Mouse (Mus musculus) limb, embryonic 12.5 days (tissue): ENCODE results near the gene Plpp3. TPM values are rescaled to one million over a fixed set of nuclear protein-coding genes. Genes with fewer than 3 reads are reported as not detected.

Experiments used
- ATAC-seq: fragments of 200-750 bp; cut with Nextera tagmentation; 2 replicates; pipeline ENCODE4 v1.8.0; 2017; ENCODE audit warnings: low read depth, moderate TSS enrichment; ENCODE audit not compliant: insufficient number of reproducible peaks, insufficient read depth, low FRiP score, low TSS enrichment
- H3K27ac ChIP-seq: fragments of 300-500 bp; sonication (generic); 2 replicates; pipeline ENCODE4 v1.5.1; 2016; ENCODE audit warnings: mild to moderate bottlenecking, moderate library complexity
- H3K27me3 ChIP-seq: fragments of 300-500 bp; sonication (generic); 2 replicates; pipeline ENCODE4 v1.6.1; 2016; ENCODE audit warnings: mild to moderate bottlenecking, moderate library complexity
- H3K36me3 ChIP-seq: fragments of 300-500 bp; sonication (generic); 2 replicates; pipeline ENCODE4 v1.6.1; 2016; ENCODE audit warnings: mild to moderate bottlenecking, moderate library complexity
- H3K4me1 ChIP-seq: fragments of 300-500 bp; sonication (generic); replicated peaks from 2 replicates; pipeline ENCODE4 v1.6.1; 2016
- H3K4me2 ChIP-seq: fragments of 300-500 bp; sonication (generic); 2 replicates; pipeline ENCODE4 v1.6.1; 2016; ENCODE audit warnings: mild to moderate bottlenecking, moderate library complexity
- H3K4me3 ChIP-seq: fragments of 300-500 bp; sonication (generic); replicated peaks from 2 replicates; pipeline ENCODE4 v1.5.1; 2016; ENCODE audit warnings: mild to moderate bottlenecking
- H3K9ac ChIP-seq: fragments of 300-500 bp; sonication (generic); replicated peaks from 2 replicates; pipeline ENCODE4 v1.6.1; 2016; ENCODE audit warnings: mild to moderate bottlenecking, moderate library complexity
- H3K9me3 ChIP-seq: fragments of 300-500 bp; sonication (generic); 2 replicates; pipeline ENCODE4 v1.6.1; 2016; ENCODE audit warnings: mild to moderate bottlenecking, moderate library complexity
- WGBS: fragments of 180-500 bp; shearing (Covaris S2); methylation state at CpG from one replicate; pipeline ENCODE4 v1.1.7; 2016; 5-methylcytosine and 5-hydroxymethylcytosine counted together
- polyA plus RNA-seq: library from polyadenylated mRNA; unstranded; fragments of >200 nt; fragmentation: Nextera tagmentation; extraction: Ambion mirVana; gene quantifications from 2 replicates; pipeline ENCODE4 v1.2.1, GENCODE M21; 2016

Gene Plpp3
- polyA plus RNA-seq, 1 experiment from 2014 or later: 96.0 TPM

GRCm38 (mm10) chr4:105220849-105221248 is 63.7 kb downstream of the Plpp3 start:
- H3K4me1 ChIP-seq: no peaks in the 10 kb centered on the region
- WGBS: 92% methylated on average over 3 of the region's 3 CpGs
- H3K36me3 ChIP-seq: peaks cover 91% of the 10 kb centered on the region

GRCm38 (mm10) chr4:105221256-105221840 is 64.2 kb downstream of the Plpp3 start:
- ATAC-seq: no peak
- no peak overlapping the region for H3K9ac ChIP-seq
- H3K4me3 ChIP-seq: no peak overlapping the region
- 77% methylated on average over 11 of the region's 11 CpGs for WGBS
- H3K9me3 ChIP-seq: no peaks in the 10 kb centered on the region
- no peak overlapping the region for H3K4me2 ChIP-seq
- no peak overlapping the region; the same call in 1 of the 2 replicates for H3K27ac ChIP-seq
- no peaks in the 10 kb centered on the region for H3K4me1 ChIP-seq
- H3K36me3 ChIP-seq: peaks cover 91% of the 10 kb centered on the region
- H3K27me3 ChIP-seq: no peaks in the 10 kb centered on the region

More at GRCm38 (mm10) chr4:105220849-105221248, 63.7 kb downstream of the Plpp3 start:
- Histone ChIP-seq H3K4me2 (no peak overlapping the region), H3K4me3 (no peak overlapping the region), H3K9me3 (no peaks in the 10 kb centered on the region), H3K27me3 (no peaks in the 10 kb centered on the region), H3K27ac (no peak overlapping the region; the same call in 1 of the 2 replicates), H3K9ac (no peak overlapping the region)
- no peak for ATAC-seq

GRCm38 (mm10) chr4:105223101-105223924 is 66.2 kb downstream of the Plpp3 start:
- Histone ChIP-seq H3K9ac (no peak overlapping the region), H3K4me2 (no peak overlapping the region), H3K27ac (0 out of 2 replicates have a peak overlapping the region, but pooled peaks have one; percentile 12), H3K36me3 (peaks cover 99% of the 10 kb centered on the region), H3K27me3 (no peaks in the 10 kb centered on the region), H3K9me3 (no peaks in the 10 kb centered on the region), H3K4me3 (no peak overlapping the region), H3K4me1 (no peaks in the 10 kb centered on the region)
- 0 out of 2 replicates have a peak, but pooled peaks have one; percentile 15 for ATAC-seq
- 87% methylated on average over 5 of the region's 5 CpGs for WGBS

- no peak for ATAC-seq
- Histone ChIP-seq H3K4me2 (no peak overlapping the region), H3K27ac (no peak overlapping the region), H3K9me3 (no peaks in the 10 kb centered on the region), H3K27me3 (no peaks in the 10 kb centered on the region), H3K36me3 (peaks cover 99% of the 10 kb centered on the region), H3K4me3 (no peak overlapping the region), H3K4me1 (no peaks in the 10 kb centered on the region), H3K9ac (no peak overlapping the region)
- 58% methylated on average over 4 of the region's 4 CpGs for WGBS
These were observed 66.8 kb downstream of the Plpp3 start for GRCm38 (mm10) chr4:105223925-105224300.

GRCm38 (mm10) chr4:105225512-105225911 is 68.4 kb downstream of the Plpp3 start:
- no peaks in the 10 kb centered on the region for H3K27me3 ChIP-seq
- peaks cover 99% of the 10 kb centered on the region for H3K36me3 ChIP-seq
- no peak for ATAC-seq
- H3K4me1 ChIP-seq: no peaks in the 10 kb centered on the region
- H3K27ac ChIP-seq: no peak overlapping the region
- no peak overlapping the region for H3K4me3 ChIP-seq
- no peak overlapping the region for H3K9ac ChIP-seq
- 68% methylated on average over 2 of the region's 2 CpGs for WGBS
- H3K4me2 ChIP-seq: no peak overlapping the region
- no peaks in the 10 kb centered on the region for H3K9me3 ChIP-seq

GRCm38 (mm10) chr4:105226351-105226750 is 69.2 kb downstream of the Plpp3 start:
- Histone ChIP-seq H3K9ac (no peak overlapping the region), H3K27me3 (no peaks in the 10 kb centered on the region), H3K4me1 (no peaks in the 10 kb centered on the region), H3K36me3 (peaks cover 99% of the 10 kb centered on the region), H3K27ac (no peak overlapping the region), H3K4me2 (no peak overlapping the region), H3K4me3 (no peak overlapping the region), H3K9me3 (no peaks in the 10 kb centered on the region)
- 84% methylated on average over 6 of the region's 6 CpGs for whole genome bisulfite sequencing
- ATAC-seq: no peak

GRCm38 (mm10) chr4:105230127-105230526 is 73.0 kb downstream of the Plpp3 start:
- no peak for ATAC-seq
- H3K9ac ChIP-seq: no peak overlapping the region
- no peaks in the 10 kb centered on the region for H3K27me3 ChIP-seq
- peaks cover 81% of the 10 kb centered on the region for H3K36me3 ChIP-seq
- no peaks in the 10 kb centered on the region for H3K9me3 ChIP-seq
- 95% methylated on average over 8 of the region's 8 CpGs for WGBS
- H3K4me2 ChIP-seq: no peak overlapping the region
- H3K4me3 ChIP-seq: no peak overlapping the region
- H3K4me1 ChIP-seq: no peaks in the 10 kb centered on the region
- no peak overlapping the region for H3K27ac ChIP-seq

- H3K27ac ChIP-seq: no peak overlapping the region
- no peak overlapping the region for H3K9ac ChIP-seq
- 0 out of 2 replicates have a peak, but pooled peaks cover 6% of the 10 kb centered on the region for H3K9me3 ChIP-seq
- ATAC-seq: no peak
- no peaks in the 10 kb centered on the region for H3K36me3 ChIP-seq
- H3K4me3 ChIP-seq: no peak overlapping the region
- 81% methylated on average over 7 of the region's 7 CpGs for WGBS
- no peak overlapping the region for H3K4me2 ChIP-seq
- no peaks in the 10 kb centered on the region for H3K27me3 ChIP-seq
- H3K4me1 ChIP-seq: peaks cover 5% of the 10 kb centered on the region; the same call in 1 of the 2 replicates
These were observed 83.1 kb downstream of the Plpp3 start for GRCm38 (mm10) chr4:105240233-105240632.

GRCm38 (mm10) chr4:105244931-105245330 is 87.8 kb downstream of the Plpp3 start:
- Histone ChIP-seq H3K4me2 (peak overlapping the region; percentile 54; the same call in 1 of the 2 replicates), H3K9me3 (0 out of 2 replicates have a peak, but pooled peaks cover 6% of the 10 kb centered on the region), H3K9ac (no peak overlapping the region), H3K36me3 (no peaks in the 10 kb centered on the region), H3K4me3 (no peak overlapping the region), H3K27me3 (no peaks in the 10 kb centered on the region), H3K4me1 (peaks cover 13% of the 10 kb centered on the region), H3K27ac (no peak overlapping the region)
- ATAC-seq: no peak
- WGBS: 72% methylated on average over 10 of the region's 10 CpGs

- peak overlapping the region; percentile 54 for H3K4me2 ChIP-seq
These were observed 88.4 kb downstream of the Plpp3 start for GRCm38 (mm10) chr4:105245479-105245944.

GRCm38 (mm10) chr4:105246331-105246730 is 89.2 kb downstream of the Plpp3 start:
- Histone ChIP-seq H3K4me2 (peak overlapping the region; percentile 54; the same call in 1 of the 2 replicates), H3K36me3 (no peaks in the 10 kb centered on the region), H3K4me3 (no peak overlapping the region), H3K9ac (no peak overlapping the region), H3K27me3 (no peaks in the 10 kb centered on the region), H3K27ac (no peak overlapping the region), H3K9me3 (no peaks in the 10 kb centered on the region), H3K4me1 (peaks cover 14% of the 10 kb centered on the region)
- 84% methylated on average over 7 of the region's 7 CpGs for WGBS
- no peak for ATAC-seq

More at GRCm38 (mm10) chr4:105245479-105245944, 88.4 kb downstream of the Plpp3 start:
- H3K27ac ChIP-seq: no peak overlapping the region
- H3K4me1 ChIP-seq: peaks cover 14% of the 10 kb centered on the region
- H3K27me3 ChIP-seq: no peaks in the 10 kb centered on the region
- H3K9ac ChIP-seq: peak overlapping the region; percentile 47
- peak overlapping the region; percentile 27 for H3K4me3 ChIP-seq
- peak; percentile 27; the same call in 1 of the 2 replicates for ATAC-seq
- 0 out of 2 replicates have a peak, but pooled peaks cover 5% of the 10 kb centered on the region for H3K9me3 ChIP-seq
- 4% methylated on average over 18 of the region's 18 CpGs for WGBS
- H3K36me3 ChIP-seq: no peaks in the 10 kb centered on the region
